14 mouse cellular contexts compared by ENCODE assay signal in genomic region chr14:62858311-62858710, GRCm38 (mm10). TPM values are rescaled to one million over a fixed set of nuclear protein-coding genes. Genes with fewer than 3 reads are reported as not detected.
DNase-seq lines count a peak whose midpoint lies in the region; ATAC-seq and TF ChIP-seq lines count a peak whose summit lies in the region.
"Had no signal": no experiment of that assay in that cellular context is flagged by ENCODE, and none has a peak within 500 bp of the region (broad histone marks: within the 10 kb centered on the region; RNA-seq: fewer than 3 reads in every experiment).

No protein-coding gene starts in this region.

- intact Hi-C loops in gastrocnemius, adult 2 months (cut with DNase I): no loop called here
- intact Hi-C loops in gastrocnemius, postnatal 14 days (cut with DNase I; ENCODE audit: low total_unique reads): no loop called here
- intact Hi-C loops in left cerebral cortex, postnatal 4 days (cut with DNase I): no loop called here

- H3K27ac ChIP-seq in gastrocnemius, adult 2 months: peak overlapping the region; percentile 53
- H3K27ac ChIP-seq: heart, embryonic 13.5 days; hindbrain, embryonic 10.5 days had no signal

- H3K4me3 ChIP-seq in gastrocnemius, adult 2 months: no peak overlapping the region
- H3K4me3 ChIP-seq: heart, embryonic 13.5 days; hindbrain, embryonic 10.5 days had no signal

- no peak for DNase-seq in gastrocnemius, adult 2 months
- no peak for DNase-seq in gastrocnemius, postnatal 14 days
- peak; percentile 97 for DNase-seq in 416B (ENCODE audit: low read depth)
- peak; percentile 64 to 67 for DNase-seq in monocyte, adult 2 months (ENCODE audit: low read depth in 1 of 2, low spot score in 2 of 2)
- no peak for DNase-seq in left cerebral cortex, adult 11 months (ENCODE audit: low spot score)
- DNase-seq in Muller cell, postnatal 12 days (ENCODE audit: inconsistent ontology term): no peak
- no peak for DNase-seq in left cerebral cortex, postnatal 4 days
- DNase-seq: adrenal gland, postnatal 25 days; cerebellum, adult 11 months; kidney, postnatal 10 days; right cerebral cortex, postnatal 14 days had no signal

- ATAC-seq in granulocyte monocyte progenitor cell, adult 5-6 weeks (replicated peaks; ENCODE audit: poor library complexity, severe bottlenecking): peak; percentile 98

- no peak for TF ChIP-seq CTCF in gastrocnemius, adult 2 months (IDR thresholded peaks at IDR 0.05)

RNA-seq across cellular contexts. Expression of gene Wdfy2, which starts 20.8 kb away (rescaled TPM):
- 1 to 10 TPM; 8.0 TPM for total RNA-seq in gastrocnemius, adult 2 months (2021)
- 1 to 10 TPM; 7.4 to 7.8 TPM for total RNA-seq in gastrocnemius, postnatal 14 days (2021)
- 18.9 and 21.0 TPM in 2 replicates for total RNA-seq in granulocyte monocyte progenitor cell, adult 5-6 weeks (2014; fragmentation: Nextera tagmentation)
- total RNA-seq in granulocyte monocyte progenitor cell, adult 5-6 weeks (2017): 23.7 and 25.3 TPM in 2 replicates
- 10 to 100 TPM; 15.6 to 15.8 TPM for total RNA-seq in left cerebral cortex, postnatal 4 days (2021)

Comparison
In these comparisons a context has a peak if more than half of its experiments do, and no peak if none do; other contexts are left out.
1. DNase-seq: peak in 416B (single experiment) and monocyte, adult 2 months (2 of 2); none in gastrocnemius, adult 2 months (single experiment), gastrocnemius, postnatal 14 days (single experiment), left cerebral cortex, adult 11 months (single experiment), Muller cell, postnatal 12 days (single experiment) and left cerebral cortex, postnatal 4 days (single experiment).